Mouse (Mus musculus): ENCODE results near the gene Gm48552. TPM values are rescaled to one million over a fixed set of nuclear protein-coding genes. Genes with fewer than 3 reads are reported as not detected.

Gene Gm48552
- polyA plus RNA-seq, 1 experiment from 2014 or later, result 0.36 TPM

DNA sequence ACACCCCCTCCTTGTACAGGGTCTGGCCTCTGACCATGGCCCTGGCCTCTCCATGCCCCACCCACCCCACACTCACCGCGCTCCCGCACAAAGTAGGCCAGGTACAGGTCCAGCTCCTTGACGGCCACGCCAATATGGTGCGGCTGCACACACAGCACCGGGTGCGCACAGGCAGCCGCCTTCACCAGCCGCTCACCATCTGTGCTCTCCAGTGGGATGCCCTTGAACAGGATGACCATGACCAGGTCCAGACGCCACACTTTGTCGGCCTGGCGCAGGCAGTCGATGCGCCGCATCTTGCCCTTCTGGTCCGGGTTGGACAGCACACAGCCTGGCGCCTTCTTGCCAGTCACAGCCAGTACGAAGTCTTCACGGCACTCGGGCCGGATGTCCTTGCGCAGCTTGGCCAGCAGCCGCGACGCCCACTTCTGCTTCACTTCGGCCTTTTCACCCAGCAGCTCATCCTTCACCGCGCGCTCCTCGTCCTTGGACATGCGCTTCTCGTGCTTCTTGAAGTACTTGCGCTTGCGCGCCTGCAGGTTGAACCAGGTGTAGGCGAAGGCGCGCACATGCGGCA lies 31.5 kb downstream of the Gm48552 start:
- DNase-seq (ENCODE audit: low spot score) (no peak), ATAC-seq (ENCODE audit: low FRiP score, low TSS enrichment) (no peak)
- Histone ChIP-seq H3K9ac (ENCODE audit: low read length) (no peak overlapping the region), H3K4me1 (replicated peaks; ENCODE audit: control insufficient read depth, insufficient read depth) (peaks cover 12% of the 10 kb centered on the region), H3K4me3 (ENCODE audit: low read depth, low read length) (no peak overlapping the region), H3K9me3 (ENCODE audit: control insufficient read depth, low read length) (no peaks in the 10 kb centered on the region), H3K36me3 (ENCODE audit: control insufficient read depth, insufficient read depth, low read length) (0 out of 2 replicates have a peak, but pooled peaks cover 3% of the 10 kb centered on the region), H3K4me2 (replicated peaks; ENCODE audit: low read depth) (no peak overlapping the region), H3K27ac (replicated peaks) (no peak overlapping the region), H3K27me3 (ENCODE audit: control insufficient read depth, insufficient read depth, low read length) (no peaks in the 10 kb centered on the region)
- TF ChIP-seq CTCF (IDR thresholded peaks at IDR 0.05; ENCODE audit: low read depth), result no peak
- no peak for TF ChIP-seq EP300 (optimal IDR thresholded peaks at IDR 0.05)
- WGBS, result 86% methylated on average over 40 of the region's 40 CpGs

DNA sequence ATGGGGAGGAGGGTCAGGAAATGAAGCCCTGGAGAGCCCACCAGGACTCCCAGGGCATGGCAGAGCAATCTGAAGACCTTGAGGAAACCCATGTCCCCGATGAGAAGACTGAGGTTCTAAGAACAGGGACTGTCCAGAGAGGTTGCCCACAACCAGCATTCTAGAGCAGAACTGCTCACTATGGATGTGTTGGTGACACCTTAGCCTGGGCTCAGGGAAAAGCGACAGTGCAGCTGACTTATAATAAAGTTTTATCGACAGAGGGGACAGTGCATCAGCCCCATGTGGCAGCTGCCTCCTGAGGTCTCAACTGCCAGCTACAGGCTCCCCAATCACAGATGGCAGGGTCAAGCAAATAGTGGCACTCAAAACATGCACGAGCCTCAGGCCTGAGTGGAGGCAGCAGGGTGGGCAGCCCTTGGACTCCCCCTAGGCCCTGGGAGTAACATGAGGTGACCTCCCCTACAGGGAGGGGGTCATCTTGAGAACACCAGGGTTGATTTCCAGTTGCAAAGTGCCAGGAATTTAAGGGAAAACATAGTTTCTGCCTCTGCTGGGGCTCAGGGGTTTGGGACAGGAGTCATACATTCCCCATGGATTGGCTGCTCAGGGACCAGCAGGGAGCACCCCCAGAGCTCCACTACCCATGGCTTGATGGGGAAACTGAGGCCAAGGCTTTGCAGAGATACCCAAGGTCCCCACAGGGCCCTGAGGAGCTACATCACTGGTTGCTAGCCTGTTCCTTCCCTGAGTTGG lies 32.4 kb downstream of the Gm48552 start:
- no peak overlapping the region for H3K4me3 ChIP-seq (ENCODE audit: low read depth, low read length)
- H3K4me2 ChIP-seq (replicated peaks; ENCODE audit: low read depth), result no peak overlapping the region
- 0 out of 2 replicates have a peak, but pooled peaks cover 3% of the 10 kb centered on the region for H3K36me3 ChIP-seq (ENCODE audit: control insufficient read depth, insufficient read depth, low read length)
- peaks cover 10% of the 10 kb centered on the region; the same call in 1 of the 2 replicates for H3K4me1 ChIP-seq (replicated peaks; ENCODE audit: control insufficient read depth, insufficient read depth)
- DNase-seq (ENCODE audit: low spot score) (no peak), ATAC-seq (ENCODE audit: low FRiP score, low TSS enrichment) (no peak)
- no peak overlapping the region for H3K27ac ChIP-seq (replicated peaks)
- H3K27me3 ChIP-seq (ENCODE audit: control insufficient read depth, insufficient read depth, low read length), result no peaks in the 10 kb centered on the region
- TF ChIP-seq EP300 (optimal IDR thresholded peaks at IDR 0.05) (no peak), CTCF (IDR thresholded peaks at IDR 0.05; ENCODE audit: low read depth) (no peak)
- WGBS, result 79% methylated on average over 4 of the region's 4 CpGs
- H3K9ac ChIP-seq (ENCODE audit: low read length), result no peak overlapping the region
- H3K9me3 ChIP-seq (ENCODE audit: control insufficient read depth, low read length), result no peaks in the 10 kb centered on the region

DNA sequence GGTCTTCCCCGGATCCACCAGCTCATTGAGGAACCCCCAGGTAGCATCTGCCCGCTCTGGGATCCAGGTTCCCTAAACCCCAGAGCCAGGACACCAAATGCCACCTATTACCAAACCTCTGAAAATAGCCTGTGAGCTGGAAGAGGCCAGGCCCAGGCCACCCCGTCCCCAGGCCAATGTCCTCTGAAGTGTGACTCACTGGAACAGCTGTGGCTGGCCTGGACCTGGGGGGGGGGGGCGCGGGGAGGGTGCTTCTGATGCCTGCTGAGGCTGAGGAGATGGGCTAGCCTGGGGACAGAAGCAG lies 32.9 kb downstream of the Gm48552 start:
- Histone ChIP-seq H3K4me1 (replicated peaks; ENCODE audit: control insufficient read depth, insufficient read depth) (peaks cover 10% of the 10 kb centered on the region; the same call in 1 of the 2 replicates), H3K9me3 (ENCODE audit: control insufficient read depth, low read length) (no peaks in the 10 kb centered on the region), H3K27me3 (ENCODE audit: control insufficient read depth, insufficient read depth, low read length) (no peaks in the 10 kb centered on the region), H3K9ac (ENCODE audit: low read length) (no peak overlapping the region), H3K4me3 (ENCODE audit: low read depth, low read length) (no peak overlapping the region), H3K36me3 (ENCODE audit: control insufficient read depth, insufficient read depth, low read length) (0 out of 2 replicates have a peak, but pooled peaks cover 3% of the 10 kb centered on the region), H3K4me2 (replicated peaks; ENCODE audit: low read depth) (no peak overlapping the region), H3K27ac (replicated peaks) (no peak overlapping the region)
- DNase-seq (ENCODE audit: low spot score), result peak; percentile 12
- 80% methylated on average over 5 of the region's 5 CpGs for WGBS
- no peak for TF ChIP-seq CTCF (IDR thresholded peaks at IDR 0.05; ENCODE audit: low read depth)
- no peak for TF ChIP-seq EP300 (optimal IDR thresholded peaks at IDR 0.05)
- no peak for ATAC-seq (ENCODE audit: low FRiP score, low TSS enrichment)

DNA sequence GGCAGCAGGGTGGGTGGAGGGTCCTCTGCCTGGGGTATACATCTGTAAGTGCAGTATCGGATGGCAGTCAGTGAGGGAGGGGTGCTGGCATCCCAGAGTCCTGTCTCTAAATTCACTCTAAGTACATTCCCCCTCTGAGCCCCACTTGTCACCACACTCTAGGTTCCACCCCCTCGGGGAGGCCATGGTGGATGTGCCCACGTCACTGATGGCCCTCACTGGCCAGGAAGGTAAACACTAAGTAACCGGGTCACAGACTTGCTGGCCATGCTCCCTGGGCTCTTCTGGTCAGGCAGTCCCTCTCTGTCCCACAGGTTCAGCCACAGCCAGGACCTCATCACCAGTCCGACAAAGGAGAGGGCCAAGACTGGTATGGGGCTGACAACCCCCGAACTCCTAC lies 33.4 kb downstream of the Gm48552 start:
- H3K27me3 ChIP-seq (ENCODE audit: control insufficient read depth, insufficient read depth, low read length), result no peaks in the 10 kb centered on the region
- ATAC-seq (ENCODE audit: low FRiP score, low TSS enrichment), result no peak
- H3K9me3 ChIP-seq (ENCODE audit: control insufficient read depth, low read length), result no peaks in the 10 kb centered on the region
- H3K4me2 ChIP-seq (replicated peaks; ENCODE audit: low read depth), result no peak overlapping the region
- TF ChIP-seq EP300 (optimal IDR thresholded peaks at IDR 0.05) (no peak), CTCF (IDR thresholded peaks at IDR 0.05; ENCODE audit: low read depth) (no peak)
- no peak overlapping the region for H3K4me3 ChIP-seq (ENCODE audit: low read depth, low read length)
- peak; percentile 15 for DNase-seq (ENCODE audit: low spot score)
- 67% methylated on average over 5 of the region's 6 CpGs for whole genome bisulfite sequencing
- H3K4me1 ChIP-seq (replicated peaks; ENCODE audit: control insufficient read depth, insufficient read depth), result peaks cover 10% of the 10 kb centered on the region; the same call in 1 of the 2 replicates
- H3K27ac ChIP-seq (replicated peaks), result no peak overlapping the region
- H3K9ac ChIP-seq (ENCODE audit: low read length), result no peak overlapping the region
- H3K36me3 ChIP-seq (ENCODE audit: control insufficient read depth, insufficient read depth, low read length), result 0 out of 2 replicates have a peak, but pooled peaks cover 3% of the 10 kb centered on the region

DNA sequence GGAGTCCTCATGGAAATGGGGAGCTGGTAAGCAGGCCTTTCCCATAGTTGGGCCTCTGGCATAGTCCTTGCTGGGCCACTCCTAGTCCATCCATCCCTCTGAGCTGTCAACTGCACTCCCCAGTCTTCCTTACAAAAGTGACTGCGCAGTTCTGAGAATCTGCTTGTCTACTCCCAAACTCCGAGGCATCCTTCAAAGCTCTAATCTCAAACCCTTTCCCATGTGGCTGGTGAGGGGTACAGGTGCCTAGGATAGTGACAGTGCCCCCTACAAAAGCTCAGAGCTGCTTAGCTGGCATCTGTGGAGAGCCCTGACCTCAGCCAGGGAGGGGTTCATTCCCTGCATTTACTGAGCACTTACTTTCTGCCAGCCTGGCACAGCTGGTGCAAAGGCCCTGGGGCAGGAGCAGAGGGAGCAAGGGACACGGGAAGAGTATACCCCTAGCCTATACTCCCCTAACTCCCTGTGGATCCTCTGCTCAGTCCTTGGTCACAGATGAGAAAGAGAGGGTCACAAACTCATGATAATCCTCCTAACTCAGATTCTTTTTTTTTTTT lies 33.9 kb downstream of the Gm48552 start:
- H3K4me1 ChIP-seq (replicated peaks; ENCODE audit: control insufficient read depth, insufficient read depth), result peaks cover 9% of the 10 kb centered on the region; the same call in 1 of the 2 replicates
- WGBS, result 76% methylated on average over 3 of the region's 3 CpGs

More for the DNA sequence above, 33.9 kb downstream of the Gm48552 start:
- 0 out of 2 replicates have a peak, but pooled peaks cover 3% of the 10 kb centered on the region for H3K36me3 ChIP-seq (ENCODE audit: control insufficient read depth, insufficient read depth, low read length)
- H3K4me2 ChIP-seq (replicated peaks; ENCODE audit: low read depth), result no peak overlapping the region
- H3K27ac ChIP-seq (replicated peaks), result no peak overlapping the region
- no peaks in the 10 kb centered on the region for H3K9me3 ChIP-seq (ENCODE audit: control insufficient read depth, low read length)
- no peak for DNase-seq (ENCODE audit: low spot score)
- H3K27me3 ChIP-seq (ENCODE audit: control insufficient read depth, insufficient read depth, low read length), result no peaks in the 10 kb centered on the region
- H3K4me3 ChIP-seq (ENCODE audit: low read depth, low read length), result no peak overlapping the region
- H3K9ac ChIP-seq (ENCODE audit: low read length), result no peak overlapping the region
- TF ChIP-seq EP300 (optimal IDR thresholded peaks at IDR 0.05) (no peak), CTCF (IDR thresholded peaks at IDR 0.05; ENCODE audit: low read depth) (no peak)
- ATAC-seq (ENCODE audit: low FRiP score, low TSS enrichment), result no peak
